Comparison of ENCODE assay signal across 8 mouse cellular contexts in genomic region chr10:108167823-108168222, GRCm38 (mm10). TPM values are rescaled to one million over a fixed set of nuclear protein-coding genes. Genes with fewer than 3 reads are reported as not detected.
DNase-seq lines count a peak whose midpoint lies in the region; ATAC-seq and TF ChIP-seq lines count a peak whose summit lies in the region.

No protein-coding gene starts in this region.

- 16% methylated on average over 5 of the region's 5 CpGs for WGBS in liver, embryonic 16.5 days (ENCODE audit: insufficient replicate concordance)
- WGBS in forebrain, embryonic 13.5 days, result 92% methylated on average over 5 of the region's 5 CpGs

- TF ChIP-seq CTCF in left cerebral cortex, adult 2 months (IDR thresholded peaks at IDR 0.05), result no peak

- intact Hi-C loops in left cerebral cortex, adult 2 months (cut with DNase I), result no loop called here

- no peaks in the 10 kb centered on the region for H3K9me3 ChIP-seq in liver, embryonic 16.5 days (replicated peaks; ENCODE audit: control insufficient read depth, low read length)
- no peaks in the 10 kb centered on the region for H3K9me3 ChIP-seq in forebrain, embryonic 13.5 days (replicated peaks)

- no peak overlapping the region for H3K4me3 ChIP-seq in liver, embryonic 16.5 days (ENCODE audit: low read depth, low read length)
- no peak overlapping the region for H3K4me3 ChIP-seq in left cerebral cortex, adult 2 months
- no peak overlapping the region for H3K4me3 ChIP-seq in forebrain, embryonic 13.5 days

- H3K36me3 ChIP-seq in liver, embryonic 16.5 days (ENCODE audit: control insufficient read depth, insufficient read depth), result no peaks in the 10 kb centered on the region
- H3K36me3 ChIP-seq in forebrain, embryonic 13.5 days (ENCODE audit: poor library complexity, severe bottlenecking), result no peaks in the 10 kb centered on the region

- no peak overlapping the region for H3K27ac ChIP-seq in liver, embryonic 16.5 days (ENCODE audit: low read length)
- H3K27ac ChIP-seq in left cerebral cortex, adult 2 months, result no peak overlapping the region
- H3K27ac ChIP-seq in forebrain, embryonic 13.5 days, result no peak overlapping the region

- peaks cover 24% of the 10 kb centered on the region for H3K4me1 ChIP-seq in liver, embryonic 16.5 days (ENCODE audit: control insufficient read depth, low read depth, low read length)
- H3K4me1 ChIP-seq in forebrain, embryonic 13.5 days, result peaks cover 27% of the 10 kb centered on the region

- peak; percentile 50 for ATAC-seq in liver, embryonic 16.5 days (ENCODE audit: low read depth)
- ATAC-seq in forebrain, embryonic 13.5 days, result no peak

- no peak overlapping the region for H3K4me2 ChIP-seq in liver, embryonic 16.5 days (ENCODE audit: low read depth, low read length)
- H3K4me2 ChIP-seq in forebrain, embryonic 13.5 days, result no peak overlapping the region

- no peak overlapping the region for H3K9ac ChIP-seq in liver, embryonic 16.5 days (ENCODE audit: low read depth, low read length)
- no peak overlapping the region for H3K9ac ChIP-seq in forebrain, embryonic 13.5 days

- peak; percentile 16 for DNase-seq in kidney, postnatal 14 days
- no peak for DNase-seq in kidney, adult 11 months
- peak; percentile 48 to 62 for DNase-seq in heart, adult 9 months (ENCODE audit: low spot score in 2 of 2)
- peak; percentile 62 for DNase-seq in thymus, postnatal 25 days
- DNase-seq in urinary bladder, postnatal 10 days (ENCODE audit: low spot score), result no peak
- no peak for DNase-seq in left cerebral cortex, adult 2 months (ENCODE audit: extremely low spot score in 1 of 2, low spot score in 2 of 2)

- no peaks in the 10 kb centered on the region for H3K27me3 ChIP-seq in liver, embryonic 16.5 days (ENCODE audit: control insufficient read depth, insufficient read depth, low read depth, low read length)
- H3K27me3 ChIP-seq in forebrain, embryonic 13.5 days, result no peaks in the 10 kb centered on the region

RNA-seq across cellular contexts. Expression of gene Ppp1r12a, which starts 5.8 kb away (rescaled TPM):
- polyA plus RNA-seq in liver, embryonic 16.5 days (2015; fragmentation: Nextera tagmentation; extraction: Ambion mirVana), result 29.7 and 30.5 TPM in 2 replicates
- total RNA-seq in left cerebral cortex, adult 2 months (2021), result 100 to 1,000 TPM; 145 to 150 TPM
- polyA plus RNA-seq in forebrain, embryonic 13.5 days (2015; fragmentation: Nextera tagmentation; extraction: Ambion mirVana), result 75.8 and 81.4 TPM in 2 replicates

Comparison
In these comparisons a context has a peak if more than half of its experiments do, and no peak if none do; other contexts are left out.
1. DNase-seq: peak in kidney, postnatal 14 days (single experiment), heart, adult 9 months (2 of 2) and thymus, postnatal 25 days (single experiment); none in kidney, adult 11 months (single experiment), urinary bladder, postnatal 10 days (single experiment) and left cerebral cortex, adult 2 months (0 of 2).